Mouse (Mus musculus): Measurements from ENCODE around the gene Svs2.

DNA sequence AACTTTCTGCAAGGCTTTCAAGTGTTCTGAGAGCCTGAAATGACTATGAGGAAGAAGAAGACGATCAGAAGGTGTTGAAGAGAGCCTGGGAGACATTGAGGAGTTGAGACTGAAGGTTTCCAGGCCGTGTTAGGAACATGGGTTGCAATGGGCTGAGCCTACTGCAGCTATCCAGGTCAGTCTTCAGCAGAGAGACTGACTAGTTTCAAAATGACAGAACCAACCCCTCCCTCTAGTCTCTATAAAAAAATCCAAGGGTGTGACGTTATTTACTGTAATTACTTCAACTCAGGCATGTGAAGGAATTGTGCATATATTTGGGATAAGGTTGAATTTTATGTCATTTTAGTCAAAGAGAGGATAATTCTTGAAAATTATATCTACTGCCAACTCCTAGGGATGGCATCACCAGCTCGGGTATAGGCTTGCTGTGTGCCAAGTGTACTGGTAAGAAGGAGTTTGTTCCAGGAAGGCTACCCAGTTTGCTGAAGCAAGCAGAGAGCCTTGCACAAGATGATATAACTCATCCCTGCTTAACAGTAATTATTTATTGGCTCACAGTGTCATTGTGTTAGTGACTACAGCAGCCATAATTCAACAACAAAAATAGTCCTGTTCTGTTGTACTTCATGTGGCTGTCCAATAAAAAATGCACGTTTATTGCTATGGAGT lies 43.2 kb downstream of the Svs2 start:
- TF ChIP-seq POLR2A (IDR thresholded peaks at IDR 0.05; ENCODE audit: low read depth, low read length) (no peak), CTCF (IDR thresholded peaks at IDR 0.05; ENCODE audit: borderline replicate concordance, insufficient read depth, low read length) (no peak)
